Mouse (Mus musculus): ENCODE measurements around the gene Ubtd1. TPM values are rescaled to one million over a fixed set of nuclear protein-coding genes. Genes with fewer than 3 reads are reported as not detected.

The Ubtd1 gene
- total RNA-seq, 2 experiments from 2014 or later: 3.7 TPM

- no peak for ATAC-seq (replicated peaks; ENCODE audit: low FRiP score, poor library complexity, severe bottlenecking)
These were observed 10.4 kb downstream of the Ubtd1 start for GRCm38 (mm10) chr19:41991926-41992477.

DNA sequence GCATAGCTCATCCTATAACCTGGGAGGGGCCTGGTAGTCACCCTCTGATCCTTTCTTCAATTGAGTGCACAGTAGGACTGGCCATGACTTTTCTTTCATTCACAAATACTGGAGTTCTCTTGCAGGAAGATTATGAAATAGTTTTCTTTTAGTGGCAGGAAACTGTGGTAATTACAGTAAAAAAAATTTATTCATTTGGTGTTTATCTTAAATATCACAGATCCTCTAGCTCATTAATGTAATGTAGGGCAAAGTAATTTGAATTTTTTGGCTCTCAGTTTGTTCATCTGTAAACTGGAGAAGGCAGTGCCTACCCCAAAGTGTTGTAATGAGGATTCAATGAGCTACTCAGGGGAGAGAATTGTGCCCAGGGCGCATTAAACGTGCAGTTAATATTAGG lies 11.4 kb downstream of the Ubtd1 start:
- no peak for ATAC-seq (replicated peaks; ENCODE audit: low FRiP score, poor library complexity, severe bottlenecking)

- no peak for ATAC-seq (replicated peaks; ENCODE audit: low FRiP score, poor library complexity, severe bottlenecking)
These were observed 11.9 kb downstream of the Ubtd1 start for GRCm38 (mm10) chr19:41993484-41993883.

DNA sequence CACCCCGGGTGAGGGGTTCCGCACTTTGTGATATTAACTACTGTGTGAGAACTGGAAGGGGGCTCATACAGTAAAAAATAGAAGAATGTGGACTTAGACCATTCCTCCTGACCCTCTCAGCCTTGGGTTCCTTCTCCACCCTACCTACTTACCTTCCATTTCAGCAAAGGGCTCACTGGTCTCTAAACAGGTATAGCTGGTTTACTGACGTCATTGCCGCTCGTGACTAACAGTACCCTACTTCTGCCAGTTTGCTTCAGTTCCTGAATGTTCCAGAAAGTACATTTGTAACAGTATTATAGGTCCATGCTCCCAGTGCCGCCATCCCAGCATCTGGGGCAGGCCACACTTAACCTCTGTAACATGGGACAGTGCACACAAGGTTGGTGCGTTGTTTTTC lies 12.5 kb downstream of the Ubtd1 start:
- ATAC-seq (replicated peaks; ENCODE audit: low FRiP score, poor library complexity, severe bottlenecking): no peak

GRCm38 (mm10) chr19:41995483-41995882 lies 13.9 kb downstream of the Ubtd1 start:
- ATAC-seq (replicated peaks; ENCODE audit: low FRiP score, poor library complexity, severe bottlenecking): no peak

DNA sequence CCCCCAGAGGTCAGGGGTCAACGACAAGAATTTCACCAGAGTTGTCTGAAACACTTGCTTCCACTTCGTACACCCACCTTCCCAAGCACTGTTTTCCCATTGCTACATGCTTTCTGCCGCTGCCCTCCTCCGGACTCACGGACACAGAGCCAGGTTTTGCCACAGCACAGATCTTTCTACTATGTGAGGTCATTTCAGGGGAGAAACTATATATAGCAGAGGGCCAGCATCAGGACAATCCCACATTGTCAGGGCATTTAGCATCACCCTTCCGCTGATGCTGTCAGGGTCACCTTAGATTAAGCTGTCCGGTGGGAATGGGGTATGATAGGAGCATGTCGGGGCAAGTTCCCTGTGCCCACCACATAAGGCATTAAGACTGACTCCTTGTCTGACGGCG lies 15.5 kb downstream of the Ubtd1 start:
- no peak for ATAC-seq (replicated peaks; ENCODE audit: low FRiP score, poor library complexity, severe bottlenecking)

DNA sequence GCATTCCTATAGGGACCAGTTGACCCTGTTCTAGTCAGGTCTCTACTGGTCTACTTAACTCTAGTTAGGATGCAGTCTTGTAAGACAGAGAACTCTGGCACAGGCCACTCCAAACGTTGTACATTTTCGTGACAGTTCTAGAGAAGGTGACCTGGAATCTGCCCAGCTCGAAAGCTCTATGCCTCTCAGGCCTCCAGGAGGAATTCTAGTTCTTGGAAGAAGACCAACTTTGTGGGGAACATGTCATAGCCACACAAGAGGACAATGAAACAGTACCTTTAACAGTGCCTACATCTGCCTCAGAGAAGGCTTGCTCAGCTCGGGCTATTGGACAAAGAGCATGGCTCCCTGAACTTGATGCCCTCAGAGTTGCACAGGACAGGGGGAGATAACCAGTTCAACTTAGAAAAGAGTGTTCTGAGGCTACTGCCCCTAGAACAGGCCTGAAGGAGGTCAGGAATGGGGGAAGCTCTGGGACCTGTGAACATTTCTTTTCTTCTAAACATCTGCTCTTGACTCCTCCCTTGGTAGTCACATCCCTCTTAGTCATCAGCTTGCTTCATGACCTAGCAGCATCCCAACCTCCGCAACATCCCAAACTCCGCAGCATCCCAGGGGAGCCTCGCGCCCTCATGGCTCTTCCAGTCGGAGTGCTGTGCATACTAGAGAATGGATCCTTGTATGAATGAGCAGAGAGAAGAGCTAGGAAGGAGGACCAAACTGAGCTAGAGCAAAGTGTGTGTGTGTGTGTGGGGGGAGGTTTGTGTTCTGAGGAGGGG lies 17.4 kb downstream of the Ubtd1 start:
- ATAC-seq (replicated peaks; ENCODE audit: low FRiP score, poor library complexity, severe bottlenecking): no peak

DNA sequence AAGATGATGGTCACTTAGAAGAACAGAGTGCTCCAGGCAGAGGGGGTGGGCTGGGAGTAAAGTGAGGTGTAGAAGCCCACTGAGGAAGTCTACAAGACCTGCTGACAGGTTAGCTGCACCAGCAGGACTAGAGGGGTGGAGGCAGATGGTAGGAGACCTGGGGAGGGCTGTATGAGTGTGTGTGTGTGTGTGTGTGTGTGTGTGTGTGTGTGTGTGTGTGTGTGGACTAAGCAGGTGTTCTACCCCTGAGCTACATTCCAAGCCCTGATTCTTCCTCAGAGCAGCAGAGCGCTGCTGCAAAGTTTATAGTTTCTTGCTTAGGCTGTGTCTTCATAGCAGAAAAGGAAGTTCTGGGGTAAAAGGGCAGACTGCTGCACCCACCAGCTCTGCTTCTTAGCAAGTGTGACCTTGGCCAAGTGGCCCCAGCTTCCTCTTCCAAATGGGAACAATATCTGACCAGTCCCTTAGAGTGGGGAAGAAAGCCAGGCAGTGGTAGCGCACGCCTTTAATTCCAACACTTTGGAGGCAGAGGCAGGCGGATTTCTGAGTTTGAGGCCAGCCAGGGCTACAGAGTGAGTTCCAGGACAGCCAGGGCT lies 18.2 kb downstream of the Ubtd1 start:
- no peak for ATAC-seq (replicated peaks; ENCODE audit: low FRiP score, poor library complexity, severe bottlenecking)

DNA sequence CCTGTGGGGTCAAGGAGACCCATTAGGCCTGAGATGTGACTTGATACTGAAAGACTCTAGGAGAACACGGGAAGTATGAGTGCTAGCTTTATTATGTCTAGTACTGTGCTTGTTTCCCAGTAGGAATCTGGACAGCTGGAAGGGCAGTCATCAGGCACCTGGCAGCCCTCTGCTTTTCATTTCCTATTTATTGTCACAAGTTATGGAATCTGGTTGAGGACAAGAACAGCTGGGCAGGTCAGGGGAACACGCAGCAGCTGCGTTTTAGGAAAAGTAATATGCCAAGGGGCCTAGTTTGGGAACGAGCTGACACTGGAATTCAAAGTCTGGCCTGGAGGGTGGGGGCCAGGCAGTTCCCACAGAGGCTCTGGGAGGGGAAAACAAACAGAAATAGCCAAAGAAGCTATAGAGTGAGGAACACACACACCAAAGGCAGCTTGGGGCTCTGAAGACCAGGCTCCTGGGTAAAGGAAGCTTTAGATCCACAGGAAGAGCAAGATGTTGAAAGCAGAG lies 18.9 kb downstream of the Ubtd1 start:
- no peak for ATAC-seq (replicated peaks; ENCODE audit: low FRiP score, poor library complexity, severe bottlenecking)

DNA sequence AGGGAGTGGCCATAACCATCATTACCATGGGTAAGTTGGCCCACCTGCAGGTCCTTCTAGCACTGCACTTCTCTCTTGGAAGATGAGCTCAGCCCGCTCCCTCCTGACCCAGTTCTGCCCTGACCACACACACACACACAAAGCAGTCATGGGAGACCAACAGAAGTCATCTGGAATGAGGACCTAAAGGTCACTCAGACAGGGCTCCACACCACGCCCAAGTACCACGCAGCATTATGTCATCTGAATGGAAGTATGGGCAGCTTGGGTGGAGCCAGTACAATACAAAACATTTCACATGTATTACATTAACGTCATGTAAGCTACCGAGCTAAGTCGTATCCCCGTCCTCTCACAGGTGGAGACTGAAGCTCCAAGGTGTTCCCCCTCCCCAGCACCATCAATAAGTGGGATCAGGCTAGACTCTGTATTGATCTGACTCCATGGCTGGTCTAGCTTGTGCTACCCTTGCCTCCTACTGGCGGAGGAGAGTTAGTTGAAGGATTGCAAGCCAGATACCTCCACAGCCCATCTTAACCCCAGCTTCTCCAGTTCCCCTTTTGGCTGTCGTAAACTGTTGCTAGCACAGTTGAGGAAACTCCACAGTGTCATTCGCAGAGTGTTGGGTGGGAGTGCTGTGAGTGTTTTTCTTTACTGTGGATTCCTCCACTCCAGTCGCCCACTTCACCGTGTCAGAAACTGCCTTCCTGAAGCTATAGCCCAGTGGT lies 19.9 kb downstream of the Ubtd1 start:
- no peak for ATAC-seq (replicated peaks; ENCODE audit: low FRiP score, poor library complexity, severe bottlenecking)

DNA sequence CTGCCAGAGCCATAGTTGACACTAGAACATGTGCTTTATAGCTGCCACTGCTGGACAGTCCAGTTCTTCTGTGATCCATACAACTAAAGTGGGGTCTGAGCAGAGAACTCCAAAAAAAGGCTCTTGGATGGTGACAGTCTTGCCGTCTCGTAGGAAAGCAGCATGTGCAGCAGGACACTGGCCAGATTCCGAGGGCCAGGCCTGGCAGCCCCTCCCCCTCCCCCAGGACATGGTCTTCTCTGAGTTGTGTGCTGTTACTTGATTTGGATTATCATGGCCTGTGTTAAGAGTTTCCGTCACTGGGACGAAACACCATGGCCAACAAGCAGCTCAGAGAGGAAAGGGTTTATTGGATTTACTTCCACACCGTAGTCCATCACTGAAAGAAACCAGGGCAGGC lies 22.7 kb downstream of the Ubtd1 start:
- ATAC-seq (replicated peaks; ENCODE audit: low FRiP score, poor library complexity, severe bottlenecking): no peak

- no peak for ATAC-seq (replicated peaks; ENCODE audit: low FRiP score, poor library complexity, severe bottlenecking)
These were observed 24.1 kb downstream of the Ubtd1 start for GRCm38 (mm10) chr19:42005616-42006015.

GRCm38 (mm10) chr19:42006568-42006967 lies 25.0 kb downstream of the Ubtd1 start:
- no peak for ATAC-seq (replicated peaks; ENCODE audit: low FRiP score, poor library complexity, severe bottlenecking)

GRCm38 (mm10) chr19:42008586-42008985 lies 27.0 kb downstream of the Ubtd1 start:
- no peak for ATAC-seq (replicated peaks; ENCODE audit: low FRiP score, poor library complexity, severe bottlenecking)

GRCm38 (mm10) chr19:42009067-42009466 lies 27.5 kb downstream of the Ubtd1 start:
- ATAC-seq (replicated peaks; ENCODE audit: low FRiP score, poor library complexity, severe bottlenecking): no peak

- ATAC-seq (replicated peaks; ENCODE audit: low FRiP score, poor library complexity, severe bottlenecking): no peak
These were observed 28.9 kb downstream of the Ubtd1 start for GRCm38 (mm10) chr19:42010436-42010835.

DNA sequence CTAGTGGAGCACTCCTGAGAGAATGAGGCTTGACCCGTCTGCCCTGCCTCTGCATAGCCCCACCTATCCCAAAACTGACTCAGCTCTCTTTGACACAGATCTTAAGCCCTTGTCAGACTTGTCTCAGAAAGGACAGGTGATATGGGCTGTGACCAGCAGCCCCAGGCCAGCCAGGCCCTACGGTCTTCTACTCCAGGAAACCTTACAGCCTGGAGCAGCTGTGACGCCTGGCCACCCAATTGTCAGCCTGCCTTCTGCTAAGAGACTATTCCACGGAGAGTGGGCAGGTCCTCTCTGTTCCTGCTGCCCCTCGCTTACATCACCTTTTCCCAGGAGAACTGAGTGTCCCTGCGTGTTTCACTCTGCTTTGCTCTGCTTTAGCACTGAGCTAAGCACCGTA lies 29.6 kb downstream of the Ubtd1 start:
- ATAC-seq (replicated peaks; ENCODE audit: low FRiP score, poor library complexity, severe bottlenecking): no peak

DNA sequence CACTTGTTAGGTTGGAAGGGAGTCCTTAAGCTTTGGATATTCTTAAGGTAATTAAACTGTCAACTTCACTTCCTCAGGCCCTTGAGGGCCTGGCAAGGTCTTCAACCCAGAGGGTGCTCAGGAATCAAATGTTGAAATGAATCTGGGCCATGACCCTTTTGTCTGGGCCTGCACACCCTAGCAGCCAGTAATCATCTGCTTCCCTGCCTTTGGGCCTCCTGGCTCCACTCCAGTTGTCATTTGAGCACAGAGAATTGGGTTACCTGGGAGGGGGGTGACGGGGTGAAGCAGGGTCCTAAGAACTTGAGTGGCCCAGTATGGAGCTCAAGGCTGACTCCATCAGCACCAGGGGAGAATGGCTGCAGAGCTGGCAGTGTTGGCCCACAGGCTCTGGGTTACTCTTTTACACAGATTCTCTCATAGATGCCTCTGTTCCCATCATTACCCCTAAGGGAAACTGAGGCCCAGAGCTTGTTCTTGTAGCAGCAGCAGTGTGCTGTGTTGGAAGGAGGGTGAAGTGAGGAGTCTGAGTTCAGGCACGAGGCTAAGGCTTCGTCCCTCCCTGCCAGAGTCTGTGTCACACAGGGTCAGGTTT lies 32.8 kb downstream of the Ubtd1 start:
- ATAC-seq (replicated peaks; ENCODE audit: low FRiP score, poor library complexity, severe bottlenecking): no peak

DNA sequence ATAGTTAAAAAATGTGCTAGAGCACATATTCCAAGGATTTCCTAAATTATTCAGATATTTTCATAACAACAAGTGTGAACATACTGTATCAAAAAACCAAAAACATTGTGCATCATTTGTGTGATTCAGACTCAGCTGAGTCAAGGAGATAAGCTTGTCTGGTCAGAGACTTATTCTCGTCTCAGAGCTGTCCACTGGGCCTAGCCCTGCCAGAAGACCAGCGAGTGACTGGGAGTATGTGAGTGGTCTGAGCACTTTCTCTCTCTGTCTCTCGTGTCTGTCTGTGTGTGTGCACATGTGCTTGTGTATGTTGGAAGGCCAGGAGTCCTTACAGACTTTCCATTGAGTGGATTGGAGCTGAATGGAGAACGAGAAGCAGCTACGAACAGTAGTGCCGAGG lies 33.4 kb downstream of the Ubtd1 start:
- ATAC-seq (replicated peaks; ENCODE audit: low FRiP score, poor library complexity, severe bottlenecking): no peak

- no peak for ATAC-seq (replicated peaks; ENCODE audit: low FRiP score, poor library complexity, severe bottlenecking)
These were observed 34.7 kb downstream of the Ubtd1 start for GRCm38 (mm10) chr19:42016251-42016650.

Data from erythroblast, adult 5-6 weeks (primary cell).